Mouse (Mus musculus) layer of hippocampus, adult 11-12 months (tissue): ENCODE measurements at regions not wholly inside any gene's neighbourhood (a gene's known extent, or its start where the extent isn't known, plus 50 kb on each side); places are given as distances from the start of the nearest gene placed in this dataset.

ENCODE experiments used
- DNase-seq: peaks from one replicate; pipeline ENCODE4 v3.0.0; 2022; ENCODE audit warnings: low spot score

GRCm38 (mm10) chr15:103834198-103834597 lies 64.9 kb downstream of the Mucl2 start:
- DNase-seq, result peak; percentile 4
